Mouse (Mus musculus) heart, embryonic 15.5 days (tissue): ENCODE measurements around the gene Il5ra. TPM values are rescaled to one million over a fixed set of nuclear protein-coding genes. Genes with fewer than 3 reads are reported as not detected.

Source experiments
- polyA plus RNA-seq: library from polyadenylated mRNA; unstranded; fragments of >200 nt; fragmentation: Nextera tagmentation; extraction: Ambion mirVana; gene quantifications from 2 replicates; pipeline ENCODE4 v1.2.1, GENCODE M21; 2015

Gene Il5ra
- polyA plus RNA-seq, 1 experiment from 2014 or later, result not detected

Other genes with a start within 250 kb of the Il5ra start
- gene Trnt1, start 20.1 kb upstream of the Il5ra start, polyA plus RNA-seq, result 40.9 and 43.0 TPM in 2 replicates
- 29.4 and 34.4 TPM in 2 replicates for gene Crbn, start 51.0 kb upstream of the Il5ra start, polyA plus RNA-seq